Mouse (Mus musculus) lung, adult 18-20 months (tissue): ENCODE results near the gene Samd7.

ENCODE experiments used
- DNase-seq, 2 experiments: peaks; one replicate each; pipeline ENCODE4 v3.0.0; 2022; ENCODE audit warnings: mixed read lengths in 2 of 2

Gene Samd7

DNA sequence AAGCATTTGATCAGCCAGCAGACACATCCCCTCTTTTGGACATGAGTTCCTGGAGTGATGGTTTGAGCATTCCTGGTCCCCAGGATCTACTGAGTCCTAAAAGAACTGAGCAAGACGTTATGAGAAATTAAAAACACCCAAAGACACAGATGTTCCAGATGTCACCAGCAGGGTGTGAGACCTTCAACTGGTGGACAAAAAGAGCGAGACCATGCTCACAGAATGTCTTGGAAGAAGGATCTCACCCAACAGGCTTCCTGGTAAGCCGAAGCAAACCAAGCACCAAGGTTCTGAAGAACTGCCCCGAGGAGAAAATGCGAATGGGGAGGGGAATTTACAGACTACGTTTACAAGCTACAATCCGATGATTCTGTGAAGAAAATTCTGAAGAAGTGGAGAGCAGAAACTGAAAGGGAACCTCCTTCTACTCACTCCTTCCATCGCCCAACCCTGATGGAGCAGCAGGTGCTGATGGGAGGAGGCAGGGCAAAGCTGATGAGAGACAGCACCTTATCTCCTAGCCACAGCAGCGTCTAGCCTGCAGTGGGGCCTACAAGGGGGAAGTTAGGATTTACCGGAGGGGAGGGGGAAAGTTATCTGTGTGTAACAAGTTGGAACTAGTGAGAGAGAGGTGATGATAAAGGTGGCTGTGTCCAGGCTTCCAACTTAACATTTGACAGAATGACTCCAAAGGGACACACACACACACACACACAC lies 19.4 kb downstream of the Samd7 start:
- peak; percentile 17 for DNase-seq

DNA sequence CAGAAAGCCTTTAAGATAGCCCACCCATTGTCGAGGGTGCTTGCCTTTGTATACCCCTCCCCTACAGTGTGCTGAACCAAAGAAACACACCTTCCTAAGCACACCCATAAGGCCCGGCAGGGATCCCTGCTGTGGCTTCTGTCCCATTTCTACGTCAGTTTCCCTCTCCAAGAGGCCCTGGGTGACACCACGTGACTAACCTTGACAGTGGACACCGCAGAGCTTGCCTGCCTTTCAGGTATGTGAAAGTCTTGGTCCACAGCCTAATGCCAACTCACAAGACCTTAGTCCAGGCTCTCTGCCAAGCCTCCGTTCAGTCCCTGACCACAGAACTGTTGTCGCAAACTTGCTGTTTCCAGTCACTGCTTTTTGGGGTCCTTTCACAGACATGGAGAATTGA lies 20.1 kb downstream of the Samd7 start:
- peak; percentile 58 to 75 for DNase-seq

DNA sequence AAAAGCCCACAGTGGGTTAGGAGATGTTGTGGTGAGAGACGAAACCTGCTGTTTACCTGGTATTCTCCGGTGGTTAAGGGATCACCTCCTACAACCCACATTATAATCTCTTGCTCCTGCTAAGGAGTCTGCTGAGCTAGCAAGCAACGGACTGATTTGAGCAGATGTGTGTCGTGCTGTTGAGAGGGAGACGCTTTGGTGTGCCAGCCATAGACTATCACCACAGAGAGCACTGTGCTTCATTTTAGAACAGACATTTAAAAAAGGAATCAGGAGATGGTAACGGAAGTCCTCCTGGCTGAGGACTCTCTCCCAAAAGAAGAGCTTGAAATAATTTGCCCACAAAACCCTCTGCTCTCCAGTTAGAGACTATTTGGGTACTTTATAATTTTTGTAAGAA lies 21.2 kb downstream of the Samd7 start:
- no peak for DNase-seq

DNA sequence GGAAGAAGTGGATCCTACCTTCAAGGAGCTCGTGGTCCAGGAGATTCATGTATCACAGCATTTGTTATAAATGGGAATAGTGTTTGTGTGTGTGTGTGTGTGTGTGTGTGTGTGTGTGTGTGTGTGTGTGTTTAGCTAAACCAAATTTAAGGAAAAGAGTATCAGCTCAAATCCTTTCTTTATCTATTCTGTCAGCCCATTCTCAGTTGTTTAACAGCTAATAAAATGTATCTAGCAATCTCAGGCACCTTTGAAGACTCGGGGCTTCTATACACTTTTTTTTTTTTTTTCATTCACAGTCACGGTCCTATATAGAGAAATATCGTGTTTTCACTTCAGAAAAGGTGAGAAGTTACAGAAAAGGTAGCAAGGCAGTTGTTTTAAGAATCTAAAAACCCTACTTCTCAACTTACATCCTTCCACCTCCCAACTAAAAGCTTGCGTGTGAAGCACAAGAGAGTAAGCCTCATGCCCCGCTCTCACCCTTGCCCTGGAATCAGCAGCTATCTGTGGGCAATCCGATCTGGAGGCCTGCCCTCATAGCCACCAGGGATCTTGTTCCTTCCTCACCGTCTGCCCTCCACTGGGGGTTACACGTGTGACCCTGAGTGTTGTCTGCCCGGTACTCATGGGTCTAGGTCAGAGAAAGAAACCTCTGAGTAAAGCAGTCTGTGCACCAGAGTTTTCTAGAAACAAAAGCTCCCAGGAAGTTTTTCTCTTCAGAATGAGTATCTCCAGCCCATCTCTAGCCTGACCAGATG lies 23.8 kb downstream of the Samd7 start:
- no peak for DNase-seq

DNA sequence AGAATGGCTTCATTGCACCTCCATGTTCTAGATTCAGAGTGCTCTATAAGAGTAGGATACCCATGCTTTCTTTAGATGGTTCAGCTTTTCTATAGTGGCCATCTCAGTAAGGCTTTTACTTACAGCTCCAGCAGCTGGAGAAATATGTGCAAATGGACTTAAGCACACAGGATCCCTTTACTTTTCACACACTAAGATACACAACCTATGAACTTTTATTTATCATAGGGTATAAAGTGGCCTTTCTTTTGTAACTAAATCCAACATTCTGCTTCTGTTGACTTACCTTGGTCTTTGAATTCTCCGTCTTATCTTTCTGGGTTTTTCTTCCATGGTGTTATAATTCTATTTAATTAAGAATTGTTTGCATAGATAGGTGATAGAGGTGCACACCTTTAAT lies 25.5 kb downstream of the Samd7 start:
- no peak for DNase-seq

DNA sequence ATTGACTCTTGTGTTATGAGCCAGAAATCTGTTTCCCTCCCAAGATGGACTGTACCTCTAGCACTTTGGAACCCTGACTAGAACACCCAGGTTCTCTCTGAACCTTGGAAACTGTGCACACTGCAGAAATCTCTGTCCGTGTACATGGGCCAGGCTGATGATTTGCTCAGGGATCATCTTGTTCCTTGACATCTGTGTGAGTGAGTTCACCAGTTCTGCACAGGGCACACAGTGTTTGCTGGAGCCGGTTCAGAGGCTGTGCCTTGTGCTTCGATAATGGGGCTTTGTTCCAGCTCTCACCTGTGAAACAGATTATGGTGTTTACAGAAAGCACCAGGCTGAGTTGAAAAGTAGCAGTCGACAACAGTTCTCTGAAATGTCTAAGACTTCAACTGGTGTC lies 26.5 kb downstream of the Samd7 start:
- DNase-seq, result no peak

DNA sequence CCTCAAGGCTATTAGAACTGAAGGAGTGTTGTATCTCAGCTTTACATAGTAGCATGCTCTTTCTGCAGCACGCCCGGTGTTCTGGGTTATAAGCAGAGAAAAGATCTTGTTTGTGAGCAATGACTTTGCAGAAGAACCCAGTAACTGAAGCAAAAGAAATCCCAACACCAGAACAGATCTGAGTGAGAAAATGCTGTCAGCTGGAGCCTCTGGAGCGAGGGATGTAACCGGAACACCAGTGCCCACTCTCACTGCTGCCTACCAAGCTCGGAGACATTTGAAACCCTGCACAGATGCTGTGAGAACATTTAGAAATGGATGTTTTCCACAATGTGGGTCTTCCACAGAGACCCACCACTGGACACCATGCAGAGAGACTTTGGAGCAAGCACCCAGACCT lies 28.6 kb downstream of the Samd7 start:
- no peak for DNase-seq

DNA sequence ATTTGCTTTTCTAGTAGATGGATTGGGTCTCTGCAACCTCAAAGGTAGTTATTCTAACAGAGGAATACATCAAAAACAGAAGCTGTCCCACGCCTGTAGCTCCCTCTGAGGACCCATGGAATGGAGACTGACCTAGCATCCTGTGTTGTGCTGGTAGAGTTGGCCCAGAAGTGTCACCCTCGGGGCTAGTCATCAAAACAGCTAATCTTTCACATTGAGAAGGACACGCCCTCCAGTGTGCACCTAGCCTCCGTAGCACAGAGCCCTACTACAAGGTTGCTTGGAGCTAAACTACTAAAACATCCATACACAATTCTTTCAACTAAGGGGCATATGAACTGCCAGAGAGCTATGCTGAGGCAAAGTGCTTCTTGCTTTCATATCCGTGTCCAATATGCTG lies 31.9 kb downstream of the Samd7 start:
- DNase-seq, result no peak

DNA sequence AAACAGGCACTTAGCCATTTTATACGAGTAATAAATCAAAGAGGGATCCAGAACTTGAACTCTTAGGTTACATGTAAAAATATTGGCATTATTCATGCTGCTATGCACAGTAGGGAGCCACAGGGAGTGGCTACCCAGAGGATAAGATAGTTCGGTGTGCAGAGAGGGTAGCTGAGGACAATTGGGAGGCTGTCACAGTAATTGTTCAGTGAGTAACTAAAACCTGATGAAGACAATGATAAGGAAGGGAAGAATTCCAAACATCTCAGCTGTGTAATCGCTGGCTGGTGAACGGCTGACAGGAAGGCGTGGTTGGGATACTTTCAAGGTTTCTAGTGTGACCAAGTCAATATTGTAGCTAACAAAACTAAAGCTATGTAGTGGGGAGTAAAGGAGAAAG lies 42.4 kb downstream of the Samd7 start:
- DNase-seq, result peak; percentile 23 to 47

DNA sequence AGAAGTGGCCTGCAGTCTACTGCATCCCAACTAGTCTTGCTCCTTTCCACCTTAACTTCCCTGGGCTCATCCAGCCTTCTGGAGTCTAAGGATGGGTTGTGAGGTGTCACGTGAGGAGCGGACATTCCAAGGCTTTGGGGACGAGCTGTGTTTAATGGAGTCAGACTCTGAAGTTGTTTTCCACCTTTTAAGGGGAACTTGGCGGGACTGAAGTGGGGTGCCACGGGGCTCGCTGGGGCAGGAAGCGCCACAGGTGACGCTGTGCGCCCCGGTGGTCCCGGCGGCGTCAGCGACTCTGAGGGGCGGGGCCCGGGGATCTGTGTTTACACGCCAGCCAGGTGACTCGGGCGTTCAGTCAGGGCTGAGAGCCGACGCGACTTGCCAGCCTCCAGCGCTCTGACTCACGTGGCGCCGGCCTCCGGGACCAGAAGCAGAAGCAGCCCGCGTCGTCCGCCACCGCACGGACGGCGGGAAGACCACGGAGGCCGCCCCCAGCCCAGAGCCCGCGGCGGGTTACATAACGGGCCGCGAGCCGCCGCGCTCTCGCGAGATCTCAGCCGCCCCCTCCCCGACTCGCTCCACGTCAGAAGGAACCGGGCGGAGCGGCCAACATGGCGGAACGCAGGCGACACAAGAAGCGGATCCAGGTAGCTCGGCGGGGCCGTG lies 46.8 kb downstream of the Samd7 start, which contains the start of gene Sec62:
Sec62 (plus strand) TSS at position 139 of the 666 bp plus-strand sequence.
- peak; percentile 91 to 92 for DNase-seq

DNA sequence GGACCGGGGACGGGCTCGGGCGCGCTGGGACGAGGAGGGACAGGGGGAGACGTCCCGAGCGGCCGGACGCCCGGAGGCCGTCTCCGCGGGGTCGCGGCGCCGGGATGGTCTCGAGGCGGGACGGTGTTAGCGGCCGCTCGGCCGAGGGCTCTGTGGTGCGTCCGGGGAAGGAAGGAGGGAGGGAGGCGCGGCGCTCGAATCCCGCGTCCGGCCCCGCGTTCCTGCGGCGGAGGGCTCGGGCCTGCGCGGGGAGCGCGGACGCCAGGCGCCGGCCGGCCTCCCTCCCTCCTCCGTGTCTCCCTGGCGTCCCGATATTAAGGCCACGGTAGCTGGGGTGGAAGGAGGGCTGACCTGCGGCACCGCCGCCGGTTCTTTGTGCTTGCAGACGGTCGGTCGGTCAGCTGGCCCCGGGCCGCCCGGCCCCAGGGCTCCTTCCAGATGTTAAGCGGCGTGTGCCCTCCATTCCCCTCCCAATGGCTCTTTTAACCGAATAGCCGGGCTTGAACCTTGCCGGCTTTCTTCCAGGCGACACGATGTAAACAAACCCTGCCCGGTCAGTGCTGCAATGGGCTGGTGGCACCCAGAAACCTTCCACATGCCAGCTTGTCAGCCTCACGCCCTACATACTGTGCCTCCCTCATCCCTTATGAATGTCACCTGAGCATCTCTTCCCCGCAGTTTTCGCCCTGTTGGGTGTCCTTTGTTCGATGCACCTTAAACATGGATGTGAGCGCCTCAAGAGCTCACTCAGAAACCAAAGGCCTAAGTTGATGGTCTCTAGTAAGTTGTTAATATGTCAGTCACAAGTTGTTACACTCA lies 47.5 kb downstream of the Samd7 start:
- peak; percentile 50 to 53 for DNase-seq

DNA sequence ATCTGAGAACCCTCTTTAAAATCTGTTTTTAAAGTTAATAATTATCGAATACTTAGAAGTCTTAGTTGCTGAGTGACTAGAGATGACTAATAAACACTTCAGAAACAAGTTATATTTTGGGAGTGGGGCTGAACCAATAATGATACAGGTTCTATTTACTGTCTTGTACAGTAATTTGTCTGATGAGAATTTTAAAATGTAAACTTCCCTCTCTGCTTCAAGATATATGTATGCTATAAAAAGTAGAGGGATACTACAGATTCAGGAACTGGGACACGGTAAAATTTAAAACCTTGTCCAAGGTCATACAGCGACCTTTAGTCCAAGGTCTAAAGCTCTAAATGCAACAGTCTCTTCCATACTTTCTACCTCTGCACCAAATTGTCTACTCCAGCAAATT lies 56.1 kb downstream of the Samd7 start:
- no peak for DNase-seq

DNA sequence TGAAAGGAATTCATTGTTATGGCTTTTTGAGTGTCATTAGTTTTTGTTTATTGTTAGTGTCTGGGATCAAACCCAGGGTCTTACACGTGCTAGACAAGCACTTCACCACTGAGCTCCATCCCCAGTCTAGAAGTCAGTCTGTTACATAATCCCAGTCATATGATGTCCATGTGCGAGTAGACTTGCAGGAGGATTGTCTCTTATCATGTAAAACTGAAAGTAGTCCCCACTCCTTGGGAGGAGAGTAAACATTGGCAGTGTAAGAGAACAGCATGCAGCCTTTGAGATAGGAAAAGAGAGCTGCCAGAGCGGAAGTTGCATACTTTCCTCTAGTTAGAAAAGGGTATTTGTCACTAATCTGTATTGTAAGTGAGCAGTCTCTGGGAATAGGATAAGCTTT lies 66.8 kb downstream of the Samd7 start:
- peak; percentile 30 to 66 for DNase-seq
